Mouse (Mus musculus) stomach, embryonic 16.5 days (tissue): Measurements from ENCODE around the gene Zfp143. TPM values are rescaled to one million over a fixed set of nuclear protein-coding genes. Genes with fewer than 3 reads are reported as not detected.

Experiments
- ATAC-seq: fragments of 200-750 bp; cut with Nextera tagmentation; 2 replicates; pipeline ENCODE4 v1.8.0; 2017; ENCODE audit warnings: moderate number of reproducible peaks, moderate TSS enrichment; ENCODE audit not compliant: insufficient read depth, low FRiP score
- H3K27ac ChIP-seq: fragments of 300-500 bp; sonication (generic); 2 replicates; pipeline ENCODE4 v1.5.1; 2014; ENCODE audit warnings: low read length
- H3K27me3 ChIP-seq: fragments of 300-500 bp; sonication (generic); 2 replicates; pipeline ENCODE4 v1.6.1; 2014; ENCODE audit warnings: low read length, control low read depth, mixed read lengths; ENCODE audit not compliant: control insufficient read depth, insufficient read depth
- H3K36me3 ChIP-seq: fragments of 300-500 bp; sonication (generic); 2 replicates; pipeline ENCODE4 v1.6.1; 2014; ENCODE audit warnings: low read length; ENCODE audit not compliant: control insufficient read depth, insufficient read depth
- H3K4me1 ChIP-seq: fragments of 300-500 bp; sonication (generic); 2 replicates; pipeline ENCODE4 v1.6.1; 2014; ENCODE audit warnings: low read length, control low read depth, mixed read lengths; ENCODE audit not compliant: control insufficient read depth, insufficient read depth
- H3K4me2 ChIP-seq: fragments of 300-500 bp; sonication (generic); 2 replicates; pipeline ENCODE4 v1.6.1; 2014; ENCODE audit warnings: low read depth, low read length, mixed read lengths
- H3K4me3 ChIP-seq: fragments of 300-500 bp; sonication (generic); replicated peaks from 2 replicates; pipeline ENCODE4 v1.5.1; 2014; ENCODE audit warnings: mild to moderate bottlenecking, low read length
- H3K9ac ChIP-seq: fragments of 300-500 bp; sonication (generic); 2 replicates; pipeline ENCODE4 v1.6.1; 2014; ENCODE audit warnings: low read length
- H3K9me3 ChIP-seq: fragments of 300-500 bp; sonication (generic); replicated peaks from 2 replicates; pipeline ENCODE4 v1.6.1; 2016; ENCODE audit warnings: low read length, control low read depth; ENCODE audit not compliant: control insufficient read depth
- WGBS: fragments of 180-500 bp; shearing (Covaris S2); extraction: QIAGEN DNeasy Blood & Tissue Kit; methylation state at CpG from one replicate; pipeline ENCODE4 v1.1.7; 2014; 5-methylcytosine and 5-hydroxymethylcytosine counted together
- polyA plus RNA-seq: library from polyadenylated mRNA; unstranded; fragments of >200 nt; fragmentation: Nextera tagmentation; extraction: Ambion mirVana; gene quantifications from 2 replicates; pipeline ENCODE4 v1.2.1, GENCODE M21; 2015

Zfp143 gene
- 15.0 and 15.9 TPM in 2 replicates for polyA plus RNA-seq

GRCm38 (mm10) chr7:110061199-110061751 is at the start of gene Zfp143:
Zfp143 (plus strand) TSS chr7:110061217.
- H3K27ac ChIP-seq, result peak within 1 kb of the TSS; percentile 100
- ATAC-seq, result peak; percentile 98

GRCm38 (mm10) chr7:110011417-110011816 is 49.6 kb upstream of the Zfp143 start:
- no peak overlapping the region for H3K9ac ChIP-seq
- WGBS, result 65% methylated on average over 1 of the region's 1 CpGs

More at GRCm38 (mm10) chr7:110061199-110061751, at the start of gene Zfp143:
- H3K9me3 ChIP-seq, result no peaks in the 10 kb centered on the region
- H3K27me3 ChIP-seq, result no peaks in the 10 kb centered on the region
- peaks cover 7% of the 10 kb centered on the region for H3K36me3 ChIP-seq
- H3K9ac ChIP-seq, result peak within 1 kb of the TSS; percentile 96
- H3K4me1 ChIP-seq, result peaks cover 9% of the 10 kb centered on the region
- WGBS, result under 1% methylated on average over 34 of the region's 34 CpGs
- H3K4me2 ChIP-seq, result peak within 1 kb of the TSS; percentile 90
- H3K4me3 ChIP-seq, result peak within 1 kb of the TSS; percentile 94

GRCm38 (mm10) chr7:110014272-110014671 is 46.7 kb upstream of the Zfp143 start:
- no peak for ATAC-seq
- Histone ChIP-seq H3K9me3 (no peaks in the 10 kb centered on the region), H3K27me3 (no peaks in the 10 kb centered on the region), H3K27ac (no peak overlapping the region), H3K9ac (no peak overlapping the region), H3K4me2 (no peak overlapping the region), H3K36me3 (no peaks in the 10 kb centered on the region), H3K4me1 (no peaks in the 10 kb centered on the region), H3K4me3 (no peak overlapping the region)
- 73% methylated on average over 5 of the region's 5 CpGs for WGBS

More at GRCm38 (mm10) chr7:110011417-110011816, 49.6 kb upstream of the Zfp143 start:
- Histone ChIP-seq H3K9me3 (no peaks in the 10 kb centered on the region), H3K4me2 (no peak overlapping the region), H3K36me3 (no peaks in the 10 kb centered on the region), H3K4me1 (no peaks in the 10 kb centered on the region), H3K4me3 (no peak overlapping the region), H3K27ac (no peak overlapping the region), H3K27me3 (no peaks in the 10 kb centered on the region)
- no peak for ATAC-seq

GRCm38 (mm10) chr7:110018117-110018630 is 42.8 kb upstream of the Zfp143 start, which contains the start of gene Ipo7:
Ipo7 (plus strand) TSS chr7:110018274.
- H3K36me3 ChIP-seq, result no peaks in the 10 kb centered on the region
- H3K4me1 ChIP-seq, result peaks cover 2% of the 10 kb centered on the region
- no peaks in the 10 kb centered on the region for H3K9me3 ChIP-seq

GRCm38 (mm10) chr7:110018631-110019482 is 42.2 kb upstream of the Zfp143 start:
- WGBS, result under 1% methylated on average over 42 of the region's 42 CpGs
- H3K4me3 ChIP-seq, result peak overlapping the region; percentile 78
- H3K4me2 ChIP-seq, result peak overlapping the region; percentile 86
- H3K4me1 ChIP-seq, result peaks cover 2% of the 10 kb centered on the region
- H3K9ac ChIP-seq, result peak overlapping the region; percentile 97
- peak; percentile 79 for ATAC-seq
- no peaks in the 10 kb centered on the region for H3K36me3 ChIP-seq
- no peaks in the 10 kb centered on the region for H3K9me3 ChIP-seq
- H3K27ac ChIP-seq, result peak overlapping the region; percentile 82
- H3K27me3 ChIP-seq, result no peaks in the 10 kb centered on the region

More at GRCm38 (mm10) chr7:110018117-110018630, 42.8 kb upstream of the Zfp143 start, which contains the start of gene Ipo7:
- under 1% methylated on average over 48 of the region's 48 CpGs for WGBS
- Histone ChIP-seq H3K4me2 (peak within 1 kb of the TSS; percentile 86), H3K27ac (peak within 1 kb of the TSS; percentile 82), H3K9ac (peak within 1 kb of the TSS; percentile 97), H3K27me3 (no peaks in the 10 kb centered on the region), H3K4me3 (peak within 1 kb of the TSS; percentile 78)
- ATAC-seq, result peak; percentile 98

GRCm38 (mm10) chr7:110023553-110023952 is 37.5 kb upstream of the Zfp143 start:
- WGBS, result 86% methylated on average over 1 of the region's 1 CpGs
- Histone ChIP-seq H3K4me3 (no peak overlapping the region), H3K9ac (no peak overlapping the region), H3K4me2 (no peak overlapping the region), H3K27ac (no peak overlapping the region), H3K36me3 (no peaks in the 10 kb centered on the region), H3K27me3 (no peaks in the 10 kb centered on the region), H3K9me3 (no peaks in the 10 kb centered on the region), H3K4me1 (peaks cover 2% of the 10 kb centered on the region)
- no peak for ATAC-seq

GRCm38 (mm10) chr7:110026594-110026993 is 34.4 kb upstream of the Zfp143 start:
- no peaks in the 10 kb centered on the region for H3K9me3 ChIP-seq
- H3K27me3 ChIP-seq, result no peaks in the 10 kb centered on the region
- H3K36me3 ChIP-seq, result peaks cover 13% of the 10 kb centered on the region; the same call in 1 of the 2 replicates
- 70% methylated on average over 2 of the region's 2 CpGs for WGBS
- no peaks in the 10 kb centered on the region for H3K4me1 ChIP-seq
- H3K9ac ChIP-seq, result no peak overlapping the region
- no peak for ATAC-seq
- no peak overlapping the region for H3K4me2 ChIP-seq
- no peak overlapping the region for H3K4me3 ChIP-seq
- H3K27ac ChIP-seq, result no peak overlapping the region

- Histone ChIP-seq H3K4me2 (no peak overlapping the region), H3K27me3 (no peaks in the 10 kb centered on the region), H3K36me3 (peaks cover 18% of the 10 kb centered on the region; the same call in 1 of the 2 replicates), H3K9ac (no peak overlapping the region), H3K9me3 (no peaks in the 10 kb centered on the region), H3K27ac (no peak overlapping the region), H3K4me1 (no peaks in the 10 kb centered on the region), H3K4me3 (no peak overlapping the region)
- WGBS, result 74% methylated on average over 1 of the region's 1 CpGs
- no peak for ATAC-seq
These were observed 32.2 kb upstream of the Zfp143 start for GRCm38 (mm10) chr7:110028826-110029225.

GRCm38 (mm10) chr7:110030342-110030741 is 30.7 kb upstream of the Zfp143 start:
- no peaks in the 10 kb centered on the region for H3K4me1 ChIP-seq
- H3K27ac ChIP-seq, result no peak overlapping the region
- H3K9ac ChIP-seq, result no peak overlapping the region
- H3K36me3 ChIP-seq, result peaks cover 18% of the 10 kb centered on the region; the same call in 1 of the 2 replicates
- H3K9me3 ChIP-seq, result no peaks in the 10 kb centered on the region
- 76% methylated on average over 3 of the region's 3 CpGs for WGBS
- no peaks in the 10 kb centered on the region for H3K27me3 ChIP-seq
- H3K4me3 ChIP-seq, result no peak overlapping the region
- no peak for ATAC-seq
- no peak overlapping the region for H3K4me2 ChIP-seq
